Comparison of ENCODE assay signal across 24 mouse cellular contexts in the genomic region with DNA sequence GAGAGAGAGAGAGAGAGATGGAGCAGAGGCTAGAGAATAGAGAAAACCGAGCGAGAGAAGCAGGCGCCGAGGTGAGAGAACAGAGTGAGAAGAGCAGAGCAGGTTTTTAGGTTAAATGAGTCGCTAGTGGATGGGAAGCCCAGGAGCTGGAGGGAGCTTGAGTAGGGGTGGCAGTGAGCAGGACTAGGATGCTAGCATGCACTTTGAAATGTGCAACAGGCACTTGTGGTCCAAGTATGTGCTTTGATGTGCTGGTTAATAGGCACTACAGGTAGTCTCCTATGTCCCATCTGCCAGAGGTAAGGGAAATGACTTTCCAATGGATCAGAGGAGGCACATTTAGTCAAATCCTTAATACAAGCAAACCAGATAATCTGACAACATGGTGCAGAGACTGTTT. TPM values are rescaled to one million over a fixed set of nuclear protein-coding genes. Genes with fewer than 3 reads are reported as not detected.
DNase-seq lines count a peak whose midpoint lies in the region; ATAC-seq and TF ChIP-seq lines count a peak whose summit lies in the region.
"Had no signal": no experiment of that assay in that cellular context is flagged by ENCODE, and none has a peak within 500 bp of the region (broad histone marks: within the 10 kb centered on the region; RNA-seq: fewer than 3 reads in every experiment).

No protein-coding gene starts in this region.

- DNase-seq in lung, postnatal 0 days (ENCODE audit: low spot score), result no peak
- DNase-seq in lung, postnatal 36 days, result no peak
- DNase-seq in left cerebral cortex, adult 8-10 months (ENCODE audit: low spot score in 2 of 2), result no peak
- no peak for DNase-seq in left cerebral cortex, postnatal 4 days
- DNase-seq: adrenal gland, postnatal 25 days; cerebellum, adult 18-20 months; cerebellum, postnatal 25 days; embryo, embryonic 11 days; kidney, adult 9 months; layer of hippocampus, adult 9-11 months; right cerebral cortex, postnatal 14 days; thymus, adult 18-20 months had no signal

- intact Hi-C loops in left cerebral cortex, postnatal 4 days (cut with DNase I), result no loop called here

- no peaks in the 10 kb centered on the region for H3K4me1 ChIP-seq in intestine, postnatal 0 days (replicated peaks; ENCODE audit: control insufficient read depth, insufficient read depth, low read length)
- peaks cover 4% of the 10 kb centered on the region for H3K4me1 ChIP-seq in intestine, embryonic 16.5 days (ENCODE audit: control insufficient read depth, insufficient read depth, low read length)
- H3K4me1 ChIP-seq in lung, postnatal 0 days (ENCODE audit: insufficient read depth, low read depth, low read length), result no peaks in the 10 kb centered on the region
- peaks cover 23% of the 10 kb centered on the region for H3K4me1 ChIP-seq in brown adipose tissue, adult 24 weeks (ENCODE audit: control insufficient read depth, insufficient read depth, insufficient read length, low read length)

- no peaks in the 10 kb centered on the region for H3K9me3 ChIP-seq in intestine, postnatal 0 days (ENCODE audit: control insufficient read depth)
- no peaks in the 10 kb centered on the region for H3K9me3 ChIP-seq in intestine, embryonic 16.5 days (ENCODE audit: control insufficient read depth, low read length)
- no peaks in the 10 kb centered on the region for H3K9me3 ChIP-seq in lung, postnatal 0 days (ENCODE audit: low read length)
- H3K9me3 ChIP-seq: forebrain, embryonic 15.5 days; heart, embryonic 13.5 days; hindbrain, embryonic 10.5 days; limb, embryonic 13.5 days; midbrain, embryonic 15.5 days; stomach, embryonic 15.5 days had no signal

- TF ChIP-seq EP300 in lung, postnatal 0 days (IDR thresholded peaks at IDR 0.05), result no peak

- H3K9ac ChIP-seq in intestine, postnatal 0 days (ENCODE audit: low read depth, low read length), result no peak overlapping the region
- no peak overlapping the region for H3K9ac ChIP-seq in intestine, embryonic 16.5 days (ENCODE audit: low read depth, low read length)
- H3K9ac ChIP-seq in lung, postnatal 0 days (replicated peaks; ENCODE audit: low read depth), result no peak overlapping the region
- H3K9ac ChIP-seq: forebrain, embryonic 15.5 days; midbrain, embryonic 15.5 days; stomach, embryonic 15.5 days had no signal

- no peak overlapping the region for H3K4me3 ChIP-seq in intestine, postnatal 0 days (ENCODE audit: low read depth, low read length)
- no peak overlapping the region for H3K4me3 ChIP-seq in intestine, embryonic 16.5 days (ENCODE audit: low read length)
- H3K4me3 ChIP-seq in lung, postnatal 0 days (ENCODE audit: low read depth, low read length), result peak overlapping the region; percentile 63
- peak overlapping the region; percentile 97 for H3K4me3 ChIP-seq in brown adipose tissue, adult 24 weeks (ENCODE audit: insufficient read depth, low read depth, low read length)
- H3K4me3 ChIP-seq: forebrain, embryonic 15.5 days; hindbrain, embryonic 10.5 days; midbrain, embryonic 15.5 days had no signal

- TF ChIP-seq CTCF in intestine, postnatal 0 days (IDR thresholded peaks at IDR 0.05; ENCODE audit: low read depth), result no peak
- TF ChIP-seq CTCF in lung, postnatal 0 days (IDR thresholded peaks at IDR 0.05), result no peak

- ATAC-seq in intestine, postnatal 0 days, result no peak
- no peak for ATAC-seq in intestine, embryonic 16.5 days
- no peak for ATAC-seq in lung, postnatal 0 days
- ATAC-seq: forebrain, embryonic 15.5 days; hindbrain, postnatal 0 days; midbrain, embryonic 15.5 days had no signal

- 0 out of 2 replicates have a peak overlapping the region, but pooled peaks have one; percentile 13 for H3K4me2 ChIP-seq in intestine, postnatal 0 days (replicated peaks; ENCODE audit: low read depth)
- H3K4me2 ChIP-seq in intestine, embryonic 16.5 days (ENCODE audit: low read depth, low read length), result no peak overlapping the region
- H3K4me2 ChIP-seq in lung, postnatal 0 days (replicated peaks; ENCODE audit: low read depth, low read length), result peak overlapping the region; percentile 76
- H3K4me2 ChIP-seq: forebrain, embryonic 15.5 days had no signal

- no peaks in the 10 kb centered on the region for H3K36me3 ChIP-seq in intestine, postnatal 0 days (ENCODE audit: control insufficient read depth, insufficient read depth)
- no peaks in the 10 kb centered on the region for H3K36me3 ChIP-seq in intestine, embryonic 16.5 days (ENCODE audit: control insufficient read depth, insufficient read depth, low read length)
- no peaks in the 10 kb centered on the region for H3K36me3 ChIP-seq in lung, postnatal 0 days (ENCODE audit: insufficient read depth, low read length)
- H3K36me3 ChIP-seq: forebrain, embryonic 15.5 days; heart, embryonic 13.5 days; hindbrain, embryonic 10.5 days; limb, embryonic 13.5 days; midbrain, embryonic 15.5 days; stomach, embryonic 15.5 days had no signal

- H3K27me3 ChIP-seq in intestine, postnatal 0 days (replicated peaks; ENCODE audit: control insufficient read depth, insufficient read depth, low read length), result no peaks in the 10 kb centered on the region
- no peaks in the 10 kb centered on the region for H3K27me3 ChIP-seq in intestine, embryonic 16.5 days (replicated peaks; ENCODE audit: control insufficient read depth, insufficient read depth, low read length)
- H3K27me3 ChIP-seq in lung, postnatal 0 days (replicated peaks; ENCODE audit: insufficient read depth, low read length), result no peaks in the 10 kb centered on the region
- H3K27me3 ChIP-seq: forebrain, embryonic 15.5 days; stomach, embryonic 15.5 days had no signal

- 77% methylated on average over 5 of the region's 5 CpGs for WGBS in intestine, postnatal 0 days
- 69% methylated on average over 5 of the region's 5 CpGs for WGBS in intestine, embryonic 16.5 days
- WGBS in lung, postnatal 0 days, result 45% methylated on average over 5 of the region's 5 CpGs

- H3K27ac ChIP-seq in intestine, postnatal 0 days (ENCODE audit: low read depth, low read length), result no peak overlapping the region
- H3K27ac ChIP-seq in intestine, embryonic 16.5 days (ENCODE audit: low read length), result no peak overlapping the region
- H3K27ac ChIP-seq in lung, postnatal 0 days (ENCODE audit: low read length), result peak overlapping the region; percentile 9; the same call in 1 of the 2 replicates
- peak overlapping the region; percentile 90 for H3K27ac ChIP-seq in brown adipose tissue, adult 24 weeks (replicated peaks; ENCODE audit: low read depth, low read length)
- H3K27ac ChIP-seq: forebrain, embryonic 15.5 days; heart, embryonic 13.5 days; hindbrain, embryonic 10.5 days; hindbrain, postnatal 0 days; limb, embryonic 13.5 days; midbrain, embryonic 15.5 days; stomach, embryonic 15.5 days had no signal

RNA-seq across cellular contexts. Expression of a gene that starts 1.5 kb away (rescaled TPM):
- 14.2 and 15.6 TPM in 2 replicates for polyA plus RNA-seq in intestine, postnatal 0 days (2015; fragmentation: Nextera tagmentation; extraction: Ambion mirVana)
- 5.8 and 6.4 TPM in 2 replicates for polyA plus RNA-seq in intestine, embryonic 16.5 days (2015; fragmentation: Nextera tagmentation; extraction: Ambion mirVana)
- polyA plus RNA-seq in lung, postnatal 0 days (2015; fragmentation: Nextera tagmentation; extraction: Ambion mirVana), result 56.1 and 57.9 TPM in 2 replicates
- polyA plus RNA-seq in brown adipose tissue, adult 24 weeks (2012; ENCODE audit: insufficient read depth, insufficient read length, missing spikeins), result 30.8 and 37.3 TPM in 2 replicates
- total RNA-seq in left cerebral cortex, adult 8-10 months (2022), result 1 to 10 TPM in 3 of 4 experiments, under 1 TPM in 1; 0.91 to 3.0 (median 2.7) TPM
- total RNA-seq in left cerebral cortex, postnatal 4 days (2021), result 1 to 10 TPM in 1 of 2 experiments, not detected in 1; 1.2 TPM
- total RNA-seq: MEL had no signal

RNA-seq across cellular contexts. Expression of a gene that starts 36.6 kb away (rescaled TPM):
- 1,651 and 1,727 TPM in 2 replicates for polyA plus RNA-seq in intestine, postnatal 0 days (2015; fragmentation: Nextera tagmentation; extraction: Ambion mirVana)
- polyA plus RNA-seq in intestine, embryonic 16.5 days (2015; fragmentation: Nextera tagmentation; extraction: Ambion mirVana), result 1,466 and 1,574 TPM in 2 replicates
- polyA plus RNA-seq in lung, postnatal 0 days (2015; fragmentation: Nextera tagmentation; extraction: Ambion mirVana), result 265 and 293 TPM in 2 replicates
- polyA plus RNA-seq in brown adipose tissue, adult 24 weeks (2012; ENCODE audit: insufficient read depth, insufficient read length, missing spikeins), result 24.5 and 30.0 TPM in 2 replicates
- 10 to 100 TPM; 10.0 to 16.2 (median 11.1) TPM for total RNA-seq in left cerebral cortex, adult 8-10 months (2022)
- 10 to 100 TPM in 1 of 2 experiments, 1 to 10 TPM in 1; 9.3 to 10.5 TPM for total RNA-seq in left cerebral cortex, postnatal 4 days (2021)
- total RNA-seq: megakaryocyte-erythroid progenitor cell, adult 5-6 weeks; MEL had no signal

Comparison
In these comparisons a context has a peak if more than half of its experiments do, and no peak if none do; other contexts are left out.
1. H3K27ac ChIP-seq: peak in lung, postnatal 0 days (single experiment) and brown adipose tissue, adult 24 weeks (single experiment); none in intestine, postnatal 0 days (single experiment) and intestine, embryonic 16.5 days (single experiment).
2. H3K4me3 ChIP-seq: peak in lung, postnatal 0 days (single experiment) and brown adipose tissue, adult 24 weeks (single experiment); none in intestine, postnatal 0 days (single experiment) and intestine, embryonic 16.5 days (single experiment).